Mouse (Mus musculus) layer of hippocampus, adult 9-11 months (tissue): ENCODE measurements around the gene Gm28053.
"Not testable (repeated sequence)": the region's sequence is repeated elsewhere in the genome, so short reads cannot be mapped to it uniquely, and the experiment has no call there.

Experiments used
- DNase-seq: peaks from one replicate; pipeline ENCODE4 v3.0.0; 2022

The Gm28053 gene

DNA sequence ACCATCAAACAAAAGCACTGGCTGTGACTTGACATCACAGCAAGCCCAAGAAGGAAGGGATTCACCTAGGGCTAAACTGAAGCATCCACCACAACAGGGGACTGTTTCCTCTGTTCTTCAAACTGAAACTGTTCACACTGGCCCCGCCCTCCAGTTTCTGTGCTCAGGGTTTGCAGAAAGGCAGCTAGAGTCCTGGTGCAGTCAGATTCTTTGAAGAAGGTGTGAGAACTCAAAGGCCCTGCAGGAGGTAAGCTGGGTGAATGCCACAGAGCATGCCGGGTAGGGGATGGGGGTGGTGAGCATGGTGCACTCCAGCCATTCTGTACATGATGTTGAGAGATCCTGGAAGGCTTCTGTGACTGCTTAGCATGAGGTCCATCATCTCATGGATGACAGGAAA is at the start of gene Gm28053, which contains the start of gene Gimap7:
Gene Gm28053, plus strand, starts transcription at position 153 of the 400 bp plus-strand sequence.
Gene Gimap7, plus strand, starts transcription at position 167 of the 400 bp plus-strand sequence.
- no peak for DNase-seq

DNA sequence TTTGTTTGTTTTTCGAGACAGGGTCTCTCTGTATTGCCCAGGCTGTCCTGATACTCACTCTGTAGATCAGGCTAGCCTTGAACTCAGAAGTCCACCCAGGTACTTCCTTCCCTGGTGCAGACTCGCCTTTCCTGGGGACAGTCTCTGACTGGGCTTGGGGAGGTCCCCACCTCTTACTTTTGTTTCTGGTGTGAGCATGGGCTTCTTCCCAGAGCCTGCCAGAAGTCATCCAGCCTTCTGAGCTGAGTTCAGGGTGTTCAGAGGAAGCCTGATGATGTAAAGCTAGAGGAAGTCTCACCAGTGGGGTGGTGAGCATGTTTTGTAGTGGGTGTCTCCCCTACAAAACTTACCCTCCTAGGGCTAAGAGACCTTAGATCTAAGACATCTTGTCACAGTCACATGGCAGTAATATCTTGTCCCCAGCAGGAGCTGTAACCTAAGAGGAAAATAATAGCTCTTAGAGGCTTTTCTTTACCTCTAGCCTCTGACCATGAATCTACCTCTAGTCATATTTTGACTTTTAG is 48.9 kb upstream of the Gm28053 start:
- DNase-seq: no peak

DNA sequence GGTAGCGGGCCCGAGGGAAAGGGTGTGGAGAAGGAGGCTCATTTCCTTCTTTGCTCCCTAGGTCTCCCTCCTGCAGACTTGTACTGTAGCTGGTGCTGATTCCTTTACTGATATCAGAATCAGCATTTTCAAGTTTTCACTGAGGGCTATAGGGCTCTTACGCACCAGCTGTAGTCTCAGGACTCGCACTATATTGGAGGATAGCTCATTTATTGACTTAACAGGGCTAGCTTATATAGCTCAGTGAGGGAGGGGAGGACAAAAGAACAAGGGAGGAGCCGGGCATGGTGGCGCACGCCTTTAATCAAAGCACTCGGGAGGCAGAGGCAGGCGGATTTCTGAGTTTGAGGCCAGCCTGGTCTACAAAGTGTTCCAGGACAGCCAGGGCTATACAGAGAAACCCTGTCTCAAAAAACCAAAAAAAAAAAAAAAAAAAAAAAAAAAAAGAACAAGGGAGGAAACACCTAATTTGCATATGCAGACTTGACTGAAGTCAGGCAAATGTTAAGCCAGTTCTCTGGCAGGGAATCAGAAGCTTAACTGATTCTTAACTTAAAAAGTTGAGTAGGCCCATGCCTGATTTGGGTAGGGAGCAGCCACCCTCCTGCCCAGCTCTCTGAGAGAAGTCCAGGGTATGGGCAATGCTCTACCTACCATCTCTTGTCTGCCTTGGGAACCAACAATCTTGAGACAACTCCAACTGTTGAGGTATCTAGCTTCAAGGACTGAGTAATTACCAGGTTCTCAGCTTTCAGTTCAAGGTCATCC is 43.9 kb upstream of the Gm28053 start:
- DNase-seq: no peak

DNA sequence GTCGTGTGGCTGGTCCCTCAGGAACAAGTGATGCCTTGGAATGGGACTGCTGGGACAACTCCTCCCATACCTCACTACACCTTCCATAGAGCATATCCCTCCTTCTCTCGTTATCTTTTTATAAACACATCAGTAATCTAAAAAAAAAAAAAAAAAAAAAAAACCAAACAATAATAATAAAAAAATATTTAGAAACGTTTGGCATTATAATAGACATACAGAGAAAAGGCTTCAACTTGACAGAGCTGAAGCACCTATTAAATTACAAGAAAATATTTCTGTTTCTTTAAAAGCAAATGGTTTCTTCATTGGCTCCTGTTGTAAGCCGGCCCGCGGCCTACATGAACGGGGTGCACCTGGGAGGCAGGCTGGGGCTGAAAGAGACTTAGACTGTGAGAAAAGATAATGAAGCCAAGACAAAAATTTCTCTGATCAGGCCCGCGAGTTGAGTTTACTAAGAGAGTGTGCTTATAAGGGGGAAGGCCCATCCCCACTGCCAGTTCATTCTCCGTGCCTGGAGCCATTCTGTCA is 42.9 kb upstream of the Gm28053 start:
- DNase-seq: no peak

DNA sequence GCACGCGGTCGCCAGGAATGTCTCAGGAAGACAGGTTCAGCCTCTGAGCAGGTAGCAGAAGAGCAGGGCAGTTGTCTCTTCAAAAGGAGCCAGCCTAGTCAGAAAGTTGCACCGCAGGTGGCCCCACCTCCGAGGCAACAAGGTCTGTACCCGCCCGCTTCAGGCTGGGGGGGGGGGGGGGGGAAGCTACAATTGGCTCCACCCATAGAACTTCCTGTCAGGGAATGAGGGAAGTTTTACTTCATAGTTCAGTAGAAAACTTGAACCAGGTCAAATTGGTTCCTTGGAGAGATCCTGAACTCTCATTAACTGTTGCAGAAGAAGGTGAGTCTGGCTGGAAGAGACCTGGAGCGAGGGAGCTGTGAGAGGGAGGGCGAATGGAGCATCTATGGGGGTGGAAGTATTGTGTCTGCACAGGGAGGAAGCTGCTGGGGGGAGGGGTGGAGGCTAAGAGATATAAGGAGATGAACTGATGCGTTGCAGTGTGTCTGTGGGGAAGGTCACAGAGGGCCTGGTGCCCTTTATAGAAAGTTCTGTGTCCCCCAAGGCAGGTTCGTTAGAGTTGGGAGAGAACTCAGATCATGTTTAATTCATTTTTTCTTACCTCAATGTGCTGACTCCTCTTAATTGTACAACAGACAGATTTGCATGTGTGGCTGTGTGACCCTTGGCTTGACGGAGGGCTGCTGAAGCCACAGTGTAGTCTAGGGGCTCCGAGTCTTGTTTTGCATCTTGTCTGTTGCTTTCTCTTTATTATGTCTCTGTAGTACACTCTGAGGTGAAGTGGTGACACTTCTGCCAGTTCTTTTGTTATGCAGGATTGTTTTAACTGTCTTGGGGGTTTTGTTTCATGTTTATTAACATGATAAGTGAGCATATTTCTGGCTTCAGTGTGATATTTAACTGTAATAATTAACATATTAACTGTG is 42.2 kb upstream of the Gm28053 start, which contains the start of gene Gimap9:
Gene Gimap9, plus strand, starts transcription at position 199 of the 929 bp plus-strand sequence.
- DNase-seq: no peak

DNA sequence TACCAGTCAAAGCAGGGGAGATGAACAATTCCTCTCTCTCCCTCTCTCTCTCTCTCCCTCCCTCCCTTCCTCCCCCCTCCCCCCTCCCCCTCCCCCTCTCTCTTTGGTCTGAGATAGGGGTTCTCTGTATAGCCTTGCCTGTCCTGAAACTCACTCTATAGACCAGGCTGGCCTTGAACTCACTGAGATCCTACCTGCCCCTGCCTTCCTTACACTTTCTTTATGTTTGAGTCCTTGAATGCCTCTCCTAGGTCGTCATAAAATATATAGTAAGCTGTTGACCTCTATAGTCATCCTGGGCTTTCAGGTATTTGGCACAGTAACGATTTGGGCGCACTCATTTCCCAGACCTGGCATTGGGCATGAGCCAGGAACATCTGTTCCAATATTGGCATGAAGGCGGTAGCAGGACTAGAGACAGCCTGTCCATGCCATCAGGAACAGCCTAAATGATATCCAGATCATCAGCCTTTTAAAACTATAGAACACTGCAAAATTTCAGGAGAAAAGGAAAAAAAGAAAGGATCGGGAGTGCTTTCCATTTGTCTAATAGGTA is 41.5 kb upstream of the Gm28053 start:
- no peak for DNase-seq

DNA sequence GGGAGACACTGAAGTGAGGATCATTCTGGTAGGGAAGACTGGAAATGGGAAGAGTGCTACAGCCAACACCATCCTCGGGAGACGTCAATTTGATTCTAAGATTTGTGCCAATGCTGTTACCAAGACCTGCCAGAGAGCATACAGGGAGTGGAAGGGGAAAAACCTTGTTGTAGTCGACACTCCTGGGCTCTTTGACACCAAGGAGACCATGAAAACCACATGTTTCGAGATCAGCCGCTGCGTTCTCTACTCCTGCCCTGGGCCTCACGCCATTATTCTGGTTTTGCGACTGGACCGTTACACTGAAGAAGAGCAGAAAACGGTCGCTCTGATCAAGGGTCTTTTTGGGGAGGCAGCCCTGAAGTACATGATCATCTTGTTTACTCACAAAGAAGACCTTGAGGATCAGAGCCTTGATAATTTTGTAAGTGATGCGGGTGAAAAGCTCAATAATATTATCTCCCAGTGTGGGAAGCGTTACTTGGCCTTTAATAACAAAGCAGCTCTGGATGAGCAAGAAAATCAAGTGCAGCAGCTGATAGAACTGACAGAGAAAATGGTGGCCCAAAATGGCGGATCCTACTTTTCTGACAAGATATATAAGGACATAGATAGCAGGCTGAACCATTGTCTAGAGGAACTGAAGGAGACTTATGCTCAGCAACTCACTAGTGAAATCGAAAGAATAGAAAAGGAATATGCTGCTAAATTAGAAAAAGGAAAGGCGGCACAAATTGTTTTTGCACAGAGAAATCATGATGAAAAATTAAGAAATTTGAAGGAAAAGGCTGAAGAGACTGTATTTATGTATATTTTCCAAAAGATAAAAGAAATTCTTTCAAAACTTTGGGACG is 40.7 kb upstream of the Gm28053 start:
- DNase-seq: no peak

DNA sequence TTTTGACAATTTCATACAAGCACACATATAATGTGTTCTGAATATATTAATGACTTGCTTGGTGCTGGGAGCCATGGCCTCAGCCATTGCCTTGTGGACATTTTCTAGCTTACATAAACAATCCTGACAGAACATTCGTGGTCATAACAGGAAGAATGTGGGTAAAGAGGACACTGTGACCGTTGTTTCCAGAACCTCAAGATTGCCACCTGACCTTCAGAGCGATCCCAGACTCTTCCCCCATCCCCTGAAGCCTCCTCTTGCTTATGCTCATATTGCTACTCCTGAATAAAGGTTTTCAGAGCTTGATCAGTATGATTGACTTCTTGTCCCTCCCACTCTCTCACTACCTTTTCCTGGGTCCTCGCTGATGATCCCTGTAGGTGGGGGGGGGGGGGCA is 40.0 kb upstream of the Gm28053 start:
- no peak for DNase-seq

DNA sequence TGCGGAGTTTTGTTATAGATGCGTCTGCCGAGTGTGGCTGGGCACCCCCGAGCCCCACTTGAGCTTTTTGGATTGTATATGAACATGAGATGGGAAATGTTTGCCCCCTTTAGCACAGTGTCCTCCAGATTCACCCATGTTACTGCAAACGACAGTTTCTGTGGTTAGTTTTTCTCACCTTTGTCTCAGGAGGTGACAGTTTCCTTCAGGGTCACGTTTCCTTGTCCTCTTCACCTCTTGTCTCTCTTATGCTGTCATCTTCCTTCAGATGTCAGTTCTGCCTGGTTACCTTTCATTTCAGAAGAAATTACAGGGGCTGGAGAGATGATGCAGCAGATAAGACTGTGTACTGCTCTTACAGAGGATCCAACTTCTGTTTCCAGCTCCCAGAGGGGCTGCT is 38.7 kb upstream of the Gm28053 start:
- no peak for DNase-seq

DNA sequence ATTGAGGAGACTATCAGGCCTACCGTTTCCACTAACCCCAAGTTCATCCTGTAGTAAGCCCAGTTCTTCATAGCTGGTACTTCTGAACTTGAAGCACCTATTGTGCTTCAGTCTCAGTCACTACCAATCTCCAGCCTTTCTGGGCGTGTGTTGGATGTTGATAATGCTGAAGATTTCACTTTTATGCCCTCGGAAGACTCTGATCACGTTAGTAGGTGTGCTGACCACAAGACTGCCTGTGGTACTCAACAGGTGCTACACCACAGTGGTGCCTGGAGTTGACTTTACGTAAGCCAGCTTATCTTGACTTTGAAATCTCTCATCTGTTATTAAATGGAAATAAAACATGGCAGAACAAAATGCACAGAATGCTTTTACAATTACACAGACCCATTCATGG is 38.0 kb upstream of the Gm28053 start:
- DNase-seq: no peak

DNA sequence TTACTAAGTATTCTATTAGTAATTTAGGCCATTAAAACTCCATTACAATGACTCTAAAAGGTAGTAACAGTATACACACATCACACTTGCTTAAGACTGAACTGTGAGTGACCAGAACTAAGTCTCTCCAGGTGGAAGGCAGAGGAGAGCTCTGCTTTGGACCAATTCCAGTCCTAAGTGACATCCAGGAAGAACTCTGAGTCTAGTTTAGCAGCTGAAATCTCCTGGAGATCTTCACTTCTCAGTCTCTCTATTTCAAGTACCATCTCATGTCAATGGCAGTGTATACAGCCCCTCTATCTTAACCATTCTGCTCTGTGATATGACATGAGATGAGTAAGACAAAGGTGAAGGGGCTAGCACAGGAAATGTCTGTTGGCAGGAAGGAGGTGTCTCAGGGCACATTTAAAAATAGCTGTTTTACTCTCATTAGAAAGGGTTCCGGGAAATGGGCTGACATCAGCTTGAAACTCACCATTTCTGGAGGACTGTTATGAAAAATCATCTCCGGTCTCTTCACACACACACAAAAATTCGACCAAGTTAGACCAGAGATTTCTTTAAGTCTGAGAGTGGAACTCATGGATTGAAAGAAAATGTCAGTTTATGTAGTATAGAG is 36.8 kb upstream of the Gm28053 start:
- no peak for DNase-seq

DNA sequence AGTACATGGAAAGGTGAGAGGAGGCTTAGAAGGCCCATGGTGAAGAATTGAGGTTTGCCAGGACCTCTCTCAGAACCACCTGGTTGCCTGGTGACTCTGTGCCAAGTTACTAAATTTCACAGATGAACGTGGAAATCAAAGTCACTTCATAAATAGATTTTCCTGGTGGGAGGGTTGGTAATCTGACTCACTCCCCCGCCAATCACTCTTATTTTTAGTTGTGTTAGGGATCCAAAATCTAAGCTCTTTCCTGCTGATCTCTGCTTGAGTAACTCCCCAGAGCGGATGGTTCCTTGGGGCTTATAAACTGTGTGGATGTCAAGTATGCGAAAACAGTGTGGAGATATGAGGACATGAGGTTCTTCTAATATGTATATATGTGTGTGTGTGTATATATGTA is 36.1 kb upstream of the Gm28053 start:
- DNase-seq: peak; percentile 8

DNA sequence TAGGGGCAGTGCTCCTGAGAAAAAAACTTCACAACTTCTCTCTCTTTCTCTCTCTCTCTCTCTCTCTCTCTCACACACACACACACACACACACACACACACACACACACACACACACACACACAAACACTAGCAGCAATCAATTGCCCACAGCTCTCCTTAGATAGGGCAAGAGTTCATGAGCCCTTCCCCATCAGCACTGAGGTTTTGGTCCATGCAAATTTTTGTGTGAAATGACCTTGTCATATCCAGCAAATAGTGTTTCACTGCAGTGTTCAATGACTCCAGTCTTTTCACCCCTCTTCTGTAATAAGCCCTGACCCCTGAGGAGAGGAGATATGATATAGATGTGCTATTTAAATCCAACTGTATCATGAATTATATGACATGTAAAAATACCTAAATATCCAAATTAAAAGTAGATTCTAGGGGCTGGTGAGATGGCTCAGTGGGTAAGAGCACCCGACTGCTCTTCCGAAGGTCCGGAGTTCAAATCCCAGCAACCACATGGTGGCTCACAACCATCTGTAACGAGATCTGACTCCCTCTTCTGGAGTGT is 35.1 kb upstream of the Gm28053 start:
- DNase-seq: not testable (repeated sequence)

DNA sequence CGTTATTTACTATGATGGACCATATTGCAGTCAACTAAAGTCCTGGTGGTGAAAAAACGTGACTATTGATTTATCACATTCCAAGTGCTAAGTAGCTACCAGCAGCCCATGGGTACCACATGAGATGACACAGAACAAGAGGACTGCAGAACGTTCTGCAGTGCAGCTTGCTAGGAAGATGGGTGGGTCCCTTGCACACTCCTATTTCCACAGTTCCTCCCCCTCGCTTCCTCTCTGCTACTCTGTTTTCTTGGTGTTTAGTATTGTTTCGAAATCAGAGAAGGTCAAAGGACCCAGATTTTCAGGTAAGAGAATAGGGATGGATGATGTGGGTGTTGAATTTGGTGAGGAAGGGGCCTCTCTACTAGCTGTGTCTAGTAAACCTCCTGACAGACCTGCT is 34.1 kb upstream of the Gm28053 start, which contains the start of gene Gimap4:
Gene Gimap4, plus strand, starts transcription at position 231 of the 400 bp plus-strand sequence.
- DNase-seq: no peak

DNA sequence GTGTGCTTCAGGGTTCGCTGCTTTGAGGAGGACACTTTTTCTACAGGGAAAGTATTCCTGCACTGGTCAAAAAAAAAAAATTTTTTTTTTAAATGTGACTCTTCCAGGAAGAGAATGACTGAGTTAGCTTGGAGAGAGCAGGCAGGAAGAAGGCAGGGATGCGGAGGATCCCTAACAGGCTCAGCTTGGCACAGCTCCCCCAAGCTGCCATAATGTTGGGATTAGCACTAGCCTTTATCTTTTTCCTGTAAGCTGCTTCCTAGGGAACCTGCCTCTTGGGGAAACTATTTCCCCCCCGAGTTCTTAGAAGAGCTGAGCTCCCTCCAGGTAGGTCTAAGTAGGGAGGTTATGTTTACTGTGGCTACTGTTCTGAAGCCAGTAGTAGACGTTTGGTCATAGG is 33.6 kb upstream of the Gm28053 start:
- no peak for DNase-seq

DNA sequence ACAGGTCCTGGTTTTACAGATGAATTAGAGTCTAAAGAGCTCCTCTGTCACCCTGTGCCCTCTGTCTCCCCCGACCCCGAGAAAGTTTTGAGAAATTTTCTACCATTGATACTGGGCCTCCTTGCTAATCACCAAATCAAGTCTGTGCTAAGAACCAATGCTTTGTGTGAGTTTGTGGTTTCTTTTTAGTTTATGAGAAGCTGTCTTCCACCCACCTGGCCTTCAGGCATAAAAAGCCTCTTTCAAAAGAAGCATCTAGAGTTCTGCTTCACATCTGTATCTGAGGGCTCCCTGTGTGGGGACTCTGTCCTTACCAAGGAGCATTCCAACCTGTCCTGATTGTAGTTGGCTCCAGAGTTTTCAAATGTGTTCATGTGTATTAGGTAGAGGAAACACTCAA is 33.2 kb upstream of the Gm28053 start:
- no peak for DNase-seq

DNA sequence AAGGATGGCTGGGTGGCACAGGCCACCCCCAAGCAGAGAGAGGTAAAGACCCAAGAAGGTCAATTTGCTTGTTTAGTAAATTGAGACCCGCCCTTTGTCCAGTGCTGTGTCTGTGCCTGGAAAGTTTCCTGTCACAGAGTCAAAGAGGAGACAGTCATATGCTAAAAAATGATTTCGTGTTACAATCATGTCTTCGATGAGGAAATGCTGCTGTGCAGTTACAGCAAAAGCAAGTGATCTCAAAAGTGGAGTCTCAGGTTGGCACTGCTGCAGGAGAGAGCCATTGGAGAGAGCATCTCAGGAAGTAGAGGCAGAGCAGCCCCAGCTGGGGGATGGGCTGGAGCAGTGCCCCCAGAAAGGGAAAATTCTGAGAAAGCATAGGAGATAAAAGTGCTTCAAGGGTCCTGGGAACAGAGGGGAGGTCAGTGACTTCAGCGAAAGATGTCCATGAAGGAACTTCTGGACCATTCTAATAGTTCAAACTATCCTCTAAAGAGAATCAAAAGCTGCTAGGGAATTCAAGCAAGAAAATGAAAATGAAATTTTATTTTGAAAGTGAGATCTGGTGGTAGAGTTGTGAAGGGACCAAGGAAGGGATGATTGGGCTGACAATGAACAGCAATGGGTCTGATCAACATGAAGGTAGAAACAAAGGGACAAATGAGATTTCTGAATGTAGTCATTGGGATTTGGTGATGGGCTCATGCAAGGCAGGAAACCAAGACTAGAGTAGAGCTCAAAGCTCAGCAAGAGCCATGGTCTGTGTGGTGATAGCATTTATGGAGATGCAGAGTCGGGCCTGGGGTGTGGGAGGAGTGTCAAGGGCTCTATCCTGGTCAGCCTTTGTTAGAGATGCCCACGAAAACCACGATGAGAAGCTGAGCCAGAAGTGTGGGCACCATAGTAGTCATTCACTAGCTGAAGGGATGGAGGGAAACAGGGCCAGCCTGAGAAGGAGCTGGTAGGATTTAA is 32.4 kb upstream of the Gm28053 start:
- no peak for DNase-seq

DNA sequence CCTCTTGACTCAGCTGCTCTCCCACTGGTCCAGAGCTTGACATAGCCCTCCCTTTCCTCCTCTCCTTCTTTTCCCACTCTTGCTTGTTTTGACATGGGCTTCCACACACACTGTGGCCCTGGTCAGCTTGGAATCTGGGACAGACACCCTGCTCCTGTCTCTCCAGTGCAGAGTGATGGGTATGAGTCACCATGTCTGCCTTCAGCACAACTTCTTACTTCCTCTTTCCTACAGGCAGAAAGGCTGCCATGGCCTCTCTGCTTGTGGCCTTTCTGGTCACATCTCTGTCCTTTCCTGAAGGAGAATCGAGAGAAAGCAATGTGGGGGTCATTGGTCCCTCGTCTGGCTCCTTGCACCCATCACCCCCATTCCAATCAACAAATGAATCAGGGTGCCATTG is 31.3 kb upstream of the Gm28053 start:
- DNase-seq: no peak

DNA sequence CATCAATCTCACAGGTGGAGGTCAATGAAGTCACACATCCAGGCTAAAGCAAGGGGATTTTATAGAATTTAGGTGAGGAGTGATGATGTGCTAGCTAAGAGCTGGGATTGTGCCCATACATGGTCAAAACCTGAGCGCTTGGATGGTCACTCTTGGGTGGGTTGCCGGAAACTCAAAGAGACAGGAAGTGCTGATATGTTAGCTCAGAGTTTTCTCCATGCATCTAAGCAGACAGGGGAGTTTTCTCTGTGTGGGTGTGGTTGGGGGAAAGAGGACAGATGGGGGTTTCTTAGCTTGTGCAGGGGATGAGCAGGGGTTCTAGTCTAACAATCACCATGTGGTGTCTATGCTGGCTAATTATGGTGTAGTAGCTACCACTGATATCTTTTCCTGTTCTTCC is 29.1 kb upstream of the Gm28053 start:
- DNase-seq: no peak

DNA sequence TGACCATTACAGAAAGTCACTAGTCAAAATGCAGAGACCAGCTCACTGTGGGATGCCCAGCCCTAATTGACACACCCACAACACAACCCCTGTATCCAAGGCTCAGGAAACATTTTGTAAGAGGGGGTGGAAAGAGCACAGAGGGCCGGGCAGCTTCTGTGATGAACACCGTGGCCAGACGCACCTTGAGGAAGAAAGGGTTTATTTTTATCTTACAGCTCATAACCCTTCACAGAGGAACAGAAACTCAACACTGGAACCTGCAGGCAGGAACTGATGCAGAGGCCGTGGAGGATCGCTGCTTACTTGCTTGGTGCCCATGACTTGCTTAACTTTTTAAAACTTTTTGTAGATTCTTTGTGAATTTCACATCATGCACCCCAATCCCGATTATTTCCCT is 25.4 kb upstream of the Gm28053 start:
- DNase-seq: no peak
